Mouse (Mus musculus) gastrocnemius, postnatal 14 days (tissue): ENCODE measurements around the gene Kcnj11. TPM values are rescaled to one million over a fixed set of nuclear protein-coding genes. Genes with fewer than 3 reads are reported as not detected.

ENCODE experiments used
- DNase-seq: peaks from one replicate; pipeline ENCODE4 v3.0.0; 2021; ENCODE audit warnings: mixed read lengths
- intact Hi-C: fragments of 180-260 bp; cut with DNase I; formaldehyde crosslinking; loops from one replicate; pipeline ENCODE4 v1.15.1; 2025; ENCODE audit warnings: low total_unique reads
- total RNA-seq, 2 experiments: library from RNA; stranded (reverse); gene quantifications; 2 replicates each; pipeline ENCODE4 v1.2.3; 2021

The Kcnj11 gene
- total RNA-seq, 2 experiments from 2014 or later = 70.7 to 71.9 TPM

GRCm38 (mm10) chr7:46060688-46061087 lies 39.9 kb downstream of the Kcnj11 start:
- intact Hi-C loops = no loop called here
- no peak for DNase-seq

GRCm38 (mm10) chr7:46058882-46059281 lies 41.7 kb downstream of the Kcnj11 start:
- DNase-seq = no peak
- intact Hi-C loops = no loop called here

GRCm38 (mm10) chr7:46053566-46053965 lies 47.0 kb downstream of the Kcnj11 start:
- DNase-seq = no peak
- intact Hi-C loops = no loop called here

- no peak for DNase-seq
- intact Hi-C loops = no loop called here
These were observed 48.3 kb downstream of the Kcnj11 start for GRCm38 (mm10) chr7:46052161-46052821.

- intact Hi-C loops = no loop called here
- DNase-seq = no peak
These were observed 50.6 kb downstream of the Kcnj11 start for GRCm38 (mm10) chr7:46049981-46050380.

- DNase-seq = no peak
These were observed 52.5 kb downstream of the Kcnj11 start for GRCm38 (mm10) chr7:46047873-46048562.

GRCm38 (mm10) chr7:46045882-46046281 lies 54.7 kb downstream of the Kcnj11 start:
- intact Hi-C loops = no loop called here
- DNase-seq = no peak

More at GRCm38 (mm10) chr7:46047873-46048562, 52.5 kb downstream of the Kcnj11 start:
- intact Hi-C loops = no loop called here

GRCm38 (mm10) chr7:46044106-46044505 lies 56.5 kb downstream of the Kcnj11 start:
- intact Hi-C loops = no loop called here
- no peak for DNase-seq

Other genes starting within 250 kb of the Kcnj11 start
- gene Kdelr1, start 228.0 kb downstream of the Kcnj11 start, total RNA-seq = 10 to 100 TPM; 64.2 to 68.5 TPM
- under 1 TPM; 0.44 to 0.64 TPM for gene Grin2d, start 222.4 kb downstream of the Kcnj11 start, total RNA-seq
- gene Syngr4, start 204.1 kb downstream of the Kcnj11 start, total RNA-seq = under 1 TPM in 1 of 2 experiments, not detected in 1; 0.24 TPM
- 10 to 100 TPM; 49.2 to 61.0 TPM for gene Tmem143, start 203.8 kb downstream of the Kcnj11 start, total RNA-seq
- gene Emp3, start 179.4 kb downstream of the Kcnj11 start, total RNA-seq = 10 to 100 TPM; 21.5 to 31.1 TPM
- under 1 TPM; 0.39 to 0.78 TPM for gene Ccdc114, start 176.7 kb downstream of the Kcnj11 start, total RNA-seq
- gene Abcc6, start 70.5 kb downstream of the Kcnj11 start, total RNA-seq = under 1 TPM; 0.07 to 0.21 TPM
- 10 to 100 TPM; 40.3 to 42.2 TPM for gene Nomo1, start 67.1 kb downstream of the Kcnj11 start, total RNA-seq
- 1 to 10 TPM; 3.5 to 4.6 TPM for gene Abcc8, start 79.3 kb upstream of the Kcnj11 start, total RNA-seq
- gene Ush1c, start 137.7 kb upstream of the Kcnj11 start, total RNA-seq = 1 to 10 TPM; 2.2 to 3.0 TPM
- under 1 TPM; 0.31 to 0.33 TPM for gene Otog, start 140.2 kb upstream of the Kcnj11 start, total RNA-seq